Mouse (Mus musculus) right cerebral cortex, postnatal 10 days (tissue): ENCODE results near the gene Itprip.
A peak's percentile ranks its signal among the peaks of the same experiment; 100 is the strongest.

Experiments
- DNase-seq, 2 experiments: peaks; one replicate each; pipeline ENCODE4 v3.0.0; 2021; ENCODE audit warnings: low spot score in 2 of 2

The Itprip gene

DNA sequence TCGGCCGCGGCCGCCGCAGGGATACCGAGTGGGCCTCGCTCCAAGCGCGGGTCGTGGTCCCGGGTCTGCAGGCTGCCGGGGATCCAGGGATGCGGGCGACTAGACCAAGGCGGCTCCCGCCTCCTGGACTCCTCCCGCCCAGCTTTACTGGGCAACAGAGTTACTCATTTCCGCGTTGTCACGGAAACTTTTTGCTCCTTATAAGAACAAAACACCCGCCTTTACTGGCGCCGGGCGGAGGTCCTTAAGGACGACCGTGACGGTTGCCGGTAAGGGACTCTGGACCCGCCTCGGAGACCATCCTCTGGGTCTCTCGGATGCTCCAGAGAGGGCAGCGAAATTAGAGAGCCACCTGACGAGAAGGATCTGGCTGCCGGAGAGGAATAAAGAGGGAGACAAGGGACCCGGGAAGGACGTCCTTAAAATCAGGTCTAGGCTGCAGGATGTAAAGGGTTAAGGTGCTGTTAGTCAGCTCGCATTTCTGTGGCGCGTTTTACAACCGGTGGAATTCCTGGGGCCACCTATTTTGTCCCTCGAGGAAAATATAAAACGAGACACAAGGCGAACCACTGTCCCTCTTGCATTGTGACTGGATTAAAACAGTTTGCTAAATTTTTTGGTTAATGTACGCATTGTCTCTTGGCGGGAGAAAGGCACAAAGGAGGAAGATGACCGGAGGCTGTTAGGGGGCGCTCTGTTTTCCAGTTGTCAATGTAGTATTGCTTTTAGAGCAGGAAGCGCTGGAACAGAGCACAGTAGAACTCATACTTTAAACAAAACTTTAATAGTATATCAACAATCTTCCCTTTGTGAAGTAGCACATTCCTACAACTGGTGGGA lies at the start of gene Itprip, which contains the start of gene Cfap43:
Itprip (minus strand) TSS at position 174 of the 840 bp plus-strand sequence.
Cfap43 (minus strand) TSS at position 162 of the 840 bp plus-strand sequence.
- peak; percentile 73 to 76 for DNase-seq

DNA sequence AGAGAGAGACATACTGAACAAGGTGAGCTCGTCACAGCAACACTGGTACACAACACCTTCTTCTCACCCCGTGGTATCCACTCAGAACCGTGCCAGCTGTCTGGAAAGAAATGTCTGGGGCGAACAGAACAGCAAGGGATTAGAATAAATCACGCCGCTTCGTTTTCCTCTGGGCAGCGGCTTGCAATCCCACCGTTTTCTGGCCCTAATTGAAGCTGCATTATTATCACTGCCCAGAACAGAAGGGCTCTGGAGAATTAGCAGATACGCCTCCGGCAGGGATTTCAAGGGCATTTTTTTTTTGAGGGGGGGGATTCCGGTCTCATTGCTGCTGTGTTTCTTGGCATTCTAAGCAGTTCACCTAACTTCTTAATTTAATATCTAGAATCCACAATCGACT lies 39.1 kb upstream of the Itprip start:
- DNase-seq: no peak

DNA sequence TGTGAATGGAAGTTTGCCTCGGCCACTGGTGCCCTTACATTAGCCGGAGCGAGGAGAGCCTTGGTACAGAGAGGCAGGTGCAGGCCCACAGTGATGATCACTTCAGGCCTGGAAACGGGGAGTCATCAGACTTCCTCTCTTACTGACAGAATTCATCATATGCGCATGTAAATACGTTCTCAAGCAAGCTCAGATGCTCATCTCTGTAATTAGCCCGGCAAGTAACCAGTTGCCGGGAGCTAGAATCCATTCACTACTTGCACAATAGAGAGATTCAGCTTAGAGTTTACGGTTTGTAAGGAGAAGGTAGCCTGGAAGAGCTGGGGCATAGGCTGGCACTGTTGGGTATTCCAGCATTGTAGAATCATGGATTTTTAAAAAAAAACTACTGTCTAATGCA lies 34.1 kb upstream of the Itprip start:
- DNase-seq: no peak

DNA sequence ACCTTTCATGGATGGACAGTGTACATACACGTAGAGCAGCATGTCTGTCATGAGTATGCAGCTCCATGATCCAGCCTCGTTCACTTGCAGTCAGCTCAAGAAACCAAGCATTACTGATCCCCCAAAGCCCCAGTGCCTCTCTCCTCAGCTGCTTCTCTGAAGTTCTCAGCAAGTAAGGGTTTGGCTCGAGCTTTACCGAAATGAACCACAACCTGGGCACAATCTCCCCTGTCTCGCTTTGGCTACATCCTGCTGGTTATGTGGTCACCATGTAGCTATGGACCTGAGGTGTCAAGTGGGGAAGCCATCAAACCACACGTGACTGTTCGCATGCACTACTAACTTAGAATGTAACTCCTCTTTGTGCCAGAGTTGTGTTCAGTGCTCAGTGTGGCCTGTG lies 31.8 kb upstream of the Itprip start:
- no peak for DNase-seq

DNA sequence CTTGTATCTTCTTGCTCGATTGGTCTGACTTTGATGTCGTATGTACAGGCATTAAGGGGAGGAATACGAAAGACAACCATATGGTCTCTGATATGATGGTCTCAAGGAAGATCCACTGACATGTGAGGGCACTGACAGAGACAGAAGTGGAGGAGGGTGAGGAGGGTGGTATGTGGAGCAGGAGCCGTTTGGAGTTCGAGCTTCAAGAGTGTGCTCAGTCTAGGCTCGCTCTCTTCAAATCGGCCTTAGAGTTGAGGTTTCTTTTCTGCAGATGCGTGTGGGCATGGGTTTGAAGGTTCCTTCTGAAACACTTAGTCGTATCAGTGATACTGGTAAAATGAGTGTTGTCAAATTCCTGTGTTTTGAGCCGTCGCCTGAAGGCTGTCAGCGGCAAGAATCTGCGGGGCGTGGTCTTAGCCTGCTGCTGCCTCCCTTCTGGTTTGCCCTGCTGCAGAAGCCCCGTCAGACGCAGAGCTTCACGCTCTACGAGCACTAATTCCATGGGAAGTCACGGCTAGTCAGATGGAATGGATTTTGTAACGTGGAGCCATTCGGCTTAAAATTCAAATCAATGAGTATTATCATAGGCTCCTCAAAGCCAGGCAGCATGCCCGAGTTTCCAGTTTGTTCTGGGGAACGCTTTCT lies 27.8 kb upstream of the Itprip start:
- DNase-seq: no peak

DNA sequence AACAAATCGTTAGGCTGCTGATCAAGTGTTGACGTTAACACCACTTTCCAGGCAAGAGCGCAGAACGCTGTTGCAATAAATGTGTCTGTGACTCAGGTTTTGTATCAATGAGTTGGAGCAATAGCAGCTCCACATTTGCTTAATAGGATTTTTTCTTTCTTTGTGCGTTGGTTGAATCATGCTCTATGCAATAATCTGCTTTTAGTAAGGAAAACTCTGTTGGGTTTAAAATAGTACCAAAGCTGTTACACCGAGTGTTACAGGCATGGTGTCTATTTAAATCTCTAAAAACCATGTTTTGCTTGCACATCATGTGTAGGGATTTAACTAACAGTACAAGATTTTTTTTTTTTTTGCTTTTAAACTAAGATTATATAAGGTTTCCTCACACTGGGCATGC lies 20.3 kb upstream of the Itprip start:
- no peak for DNase-seq

DNA sequence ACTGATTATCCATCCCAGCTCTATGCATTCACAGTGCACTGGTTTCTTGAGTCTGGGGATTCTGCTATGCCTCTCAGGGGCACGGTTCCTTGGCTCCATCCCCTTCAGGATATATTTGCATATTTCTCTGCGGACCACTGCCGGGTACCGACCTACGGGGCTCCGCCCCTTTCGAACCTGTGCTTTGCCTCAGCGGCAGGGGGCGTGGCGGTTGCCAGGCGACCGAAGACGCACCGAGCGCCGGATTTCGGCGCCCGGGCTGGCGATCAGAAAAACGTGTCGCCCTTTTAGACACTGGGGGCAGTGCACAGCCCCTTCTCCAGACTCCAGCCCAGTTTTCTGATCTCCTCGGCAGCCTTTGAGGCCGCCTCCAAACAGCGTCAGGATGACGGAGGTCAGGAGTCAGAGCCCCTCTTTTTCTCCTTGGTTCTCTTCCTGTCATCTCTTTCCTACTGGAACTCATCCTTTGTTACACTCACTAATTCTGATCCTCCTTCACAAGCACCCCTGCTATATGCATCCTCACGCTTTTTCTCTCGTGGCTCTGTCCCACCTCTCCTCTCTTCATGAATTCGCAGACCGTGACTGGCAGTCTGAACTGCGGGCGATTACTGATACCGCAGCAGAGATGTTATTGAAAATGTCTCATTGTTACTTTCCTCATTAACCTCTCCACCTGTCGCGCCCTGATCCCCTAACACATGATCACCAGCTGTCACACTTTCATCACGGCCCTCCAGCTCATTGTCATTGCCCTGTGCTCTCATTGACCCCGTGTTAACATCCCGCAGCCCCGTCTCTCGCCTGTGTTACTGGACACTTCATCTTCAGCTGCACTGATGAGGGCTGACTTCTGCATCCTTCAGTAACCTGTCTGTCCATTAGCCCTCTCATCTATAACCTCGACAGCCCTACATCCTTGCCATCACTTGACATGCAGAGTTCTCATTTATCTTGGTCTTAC lies 18.6 kb upstream of the Itprip start, which contains the start of gene Cfap58:
Cfap58 (plus strand) TSS at position 233 of the 964 bp plus-strand sequence.
- peak; percentile 71 to 73 for DNase-seq

DNA sequence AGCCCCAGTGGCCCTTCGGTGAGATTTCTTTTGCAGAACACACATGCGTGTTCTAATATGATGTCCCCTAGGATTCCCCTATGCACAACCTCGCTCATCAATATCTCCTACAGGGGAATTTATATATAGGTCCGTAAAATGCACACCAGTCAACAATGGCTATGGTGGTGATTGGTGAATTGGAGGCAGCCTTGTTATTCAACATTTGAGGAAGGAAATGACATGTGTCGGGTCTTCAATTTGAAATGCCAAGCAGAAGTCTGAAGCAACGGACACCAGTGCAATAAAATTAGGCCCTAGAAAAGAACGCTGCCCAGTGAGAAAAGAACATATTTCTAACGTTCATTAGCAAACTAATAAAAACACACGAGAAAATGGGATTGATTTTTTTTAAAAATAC lies 17.8 kb upstream of the Itprip start:
- no peak for DNase-seq

DNA sequence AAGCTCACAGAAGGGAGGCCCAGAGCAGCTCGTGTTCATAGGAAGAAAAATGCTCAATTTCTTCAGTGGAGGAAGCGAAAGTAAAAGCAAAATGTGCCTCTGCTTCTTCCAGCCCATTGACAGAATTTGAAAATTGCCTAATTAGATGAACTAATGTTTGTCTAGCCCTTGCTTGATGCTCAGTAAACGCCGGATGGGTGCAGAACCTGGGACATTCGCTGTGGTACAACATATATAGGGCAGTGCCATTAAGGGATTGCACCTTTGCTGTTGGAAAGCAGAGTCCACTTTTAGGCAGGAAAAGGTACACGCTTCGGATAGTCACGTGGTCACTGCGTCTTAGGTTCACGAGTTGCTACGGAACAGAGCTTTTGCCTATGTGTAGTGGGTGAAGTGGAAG lies 17.4 kb upstream of the Itprip start:
- DNase-seq: no peak

DNA sequence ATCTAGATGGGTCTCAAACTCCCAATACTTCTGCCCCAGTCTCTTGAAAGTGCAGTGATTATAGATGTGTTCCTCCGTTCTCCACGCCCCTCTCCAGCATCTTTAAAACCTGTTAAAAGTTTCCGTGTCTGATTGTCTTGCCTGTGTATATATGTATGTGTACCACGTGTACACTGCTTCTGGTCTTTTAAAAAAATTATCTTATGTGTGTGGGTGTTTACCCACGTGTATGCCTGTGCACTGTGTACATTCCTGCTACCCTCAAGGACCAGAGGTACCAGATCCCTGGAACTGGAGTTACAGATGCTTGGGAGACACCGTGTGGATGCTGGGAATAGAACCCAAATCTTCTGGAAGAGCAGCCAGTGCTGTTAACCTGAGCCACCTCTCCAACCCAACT lies 16.4 kb upstream of the Itprip start:
- DNase-seq: no peak

DNA sequence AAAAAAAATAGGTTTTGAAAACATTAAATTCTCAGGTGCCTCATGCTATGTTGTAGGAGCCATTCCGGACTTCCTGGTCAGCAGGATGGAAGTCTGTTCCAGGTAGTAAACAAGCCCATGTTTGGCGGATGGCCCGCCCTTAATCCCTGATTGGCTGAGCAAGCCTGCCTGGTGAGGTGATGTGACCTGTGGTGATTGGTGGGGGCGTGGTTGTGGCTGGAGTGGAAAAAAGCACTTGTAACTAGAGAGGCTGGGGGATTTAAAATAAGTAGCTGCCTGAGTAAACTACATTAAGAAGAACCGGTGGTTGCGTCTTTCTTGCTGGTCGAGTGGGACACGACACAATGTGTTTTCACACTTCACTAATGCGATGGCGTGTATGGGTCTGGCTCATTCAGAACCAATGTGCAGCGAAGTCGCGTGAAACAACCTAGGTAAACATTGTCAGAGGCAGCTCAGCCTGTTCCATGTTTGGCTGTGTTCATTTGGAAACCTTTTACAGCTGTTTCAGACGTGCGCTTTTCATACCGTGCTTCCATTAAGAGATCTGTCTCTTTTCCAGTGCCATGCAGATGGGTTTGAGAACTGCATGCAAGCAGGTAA lies 15.6 kb upstream of the Itprip start:
- DNase-seq: no peak

DNA sequence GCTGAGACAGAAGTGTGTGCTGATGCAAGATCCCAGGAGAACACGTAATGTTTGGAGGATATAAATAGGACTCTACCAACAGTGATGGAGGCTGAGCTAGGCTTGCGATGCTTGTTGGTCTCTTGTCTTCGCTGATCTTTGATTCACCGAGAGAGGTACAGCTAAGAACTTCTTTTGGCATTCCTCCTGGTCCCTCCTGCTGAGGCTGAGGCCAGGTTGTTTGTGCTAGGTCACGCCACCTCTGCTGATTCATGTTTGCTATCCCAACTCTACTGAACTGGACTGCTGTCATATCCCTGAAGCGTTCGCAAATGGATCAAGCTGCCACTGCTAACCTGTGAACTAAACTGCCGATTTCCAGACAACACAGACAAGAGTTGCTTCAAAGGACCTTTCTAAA lies 15.0 kb upstream of the Itprip start:
- DNase-seq: no peak

DNA sequence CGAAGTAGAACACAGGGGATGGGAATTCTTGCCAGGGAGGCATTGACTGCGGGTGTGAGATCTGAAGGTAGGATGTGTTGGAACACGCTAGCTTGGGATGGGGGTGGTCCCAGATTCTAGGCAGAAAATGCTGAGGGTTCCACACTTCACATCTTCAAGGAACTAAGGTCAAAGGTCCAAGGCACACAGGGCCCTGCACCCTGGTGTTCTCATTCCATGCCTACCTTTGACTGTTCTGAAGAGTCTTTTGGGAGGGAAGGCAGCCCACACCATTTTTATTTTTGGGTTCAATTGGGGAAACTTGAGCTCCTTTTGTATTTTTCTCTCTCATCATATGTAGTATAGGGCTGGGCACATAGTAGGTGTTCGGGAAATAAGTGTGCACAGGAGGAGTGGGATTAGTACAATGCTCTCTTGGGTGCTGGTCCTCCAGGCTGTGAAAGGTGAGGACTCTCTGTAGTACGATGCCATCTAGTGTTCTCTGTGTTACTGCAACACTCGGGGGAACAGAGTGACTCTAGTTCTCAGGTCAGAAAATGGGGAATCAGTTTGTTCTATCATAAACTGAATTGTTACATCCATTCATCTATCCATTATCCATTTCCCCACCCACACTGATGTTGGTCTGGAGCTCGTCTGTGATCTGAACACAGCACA lies 13.0 kb upstream of the Itprip start:
- DNase-seq: no peak

DNA sequence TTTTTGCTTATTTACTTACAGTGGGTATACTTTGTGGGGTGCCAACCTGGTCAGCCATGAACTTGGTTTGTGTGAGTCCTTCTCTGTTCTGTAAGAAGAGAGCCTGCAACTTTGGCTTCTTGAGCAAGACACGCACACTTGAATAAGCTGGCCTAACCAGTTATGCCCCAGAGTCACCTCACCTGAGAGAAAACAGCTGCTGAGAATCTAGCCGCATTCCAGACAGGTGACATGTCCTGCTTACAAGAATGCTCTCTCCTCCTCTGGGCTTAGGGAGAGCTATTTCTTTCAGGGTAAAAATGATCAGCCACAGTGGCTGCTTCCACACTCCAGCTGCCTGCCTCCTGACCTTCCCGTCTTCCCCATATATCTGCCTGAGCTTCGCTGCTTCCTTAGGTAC lies 9.9 kb upstream of the Itprip start:
- no peak for DNase-seq

DNA sequence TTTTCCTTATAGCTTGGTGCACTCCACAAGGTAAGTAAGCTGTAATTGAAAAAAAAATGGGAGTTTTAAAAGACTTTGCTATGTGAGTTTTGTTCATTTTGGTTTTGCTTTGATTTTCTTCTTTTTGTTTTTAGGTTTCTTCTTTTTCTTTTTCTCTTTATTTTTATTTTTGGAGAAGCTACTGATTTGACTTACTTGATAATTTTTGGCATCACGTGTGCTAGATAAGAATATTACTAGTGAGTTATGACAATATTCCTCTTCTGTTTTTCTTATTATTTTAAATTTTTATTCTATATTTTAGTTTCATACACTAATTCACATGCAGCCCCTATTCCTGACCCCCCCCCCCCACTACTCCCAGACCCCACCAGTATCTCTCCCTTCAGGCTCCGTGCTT lies 7.9 kb upstream of the Itprip start:
- DNase-seq: no peak

DNA sequence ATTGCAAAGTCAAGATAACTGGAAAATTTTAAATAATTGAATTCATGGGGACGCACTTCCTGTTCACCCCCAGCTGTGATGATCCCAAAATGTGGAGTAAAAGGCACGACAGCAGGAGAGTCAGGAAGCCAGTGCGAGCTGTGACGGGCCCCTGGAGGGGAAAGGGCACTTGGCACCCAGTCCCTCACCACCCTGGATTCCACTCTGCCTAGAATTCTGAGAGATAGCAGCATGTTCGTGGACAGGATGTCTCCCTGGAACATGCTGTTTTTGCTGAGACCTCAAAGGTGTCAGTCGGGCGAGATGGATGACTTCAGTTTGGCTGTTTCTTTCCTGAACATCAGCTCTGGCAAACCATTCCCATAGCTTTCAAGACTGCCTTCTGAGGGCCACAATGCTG lies 6.7 kb upstream of the Itprip start:
- DNase-seq: no peak

DNA sequence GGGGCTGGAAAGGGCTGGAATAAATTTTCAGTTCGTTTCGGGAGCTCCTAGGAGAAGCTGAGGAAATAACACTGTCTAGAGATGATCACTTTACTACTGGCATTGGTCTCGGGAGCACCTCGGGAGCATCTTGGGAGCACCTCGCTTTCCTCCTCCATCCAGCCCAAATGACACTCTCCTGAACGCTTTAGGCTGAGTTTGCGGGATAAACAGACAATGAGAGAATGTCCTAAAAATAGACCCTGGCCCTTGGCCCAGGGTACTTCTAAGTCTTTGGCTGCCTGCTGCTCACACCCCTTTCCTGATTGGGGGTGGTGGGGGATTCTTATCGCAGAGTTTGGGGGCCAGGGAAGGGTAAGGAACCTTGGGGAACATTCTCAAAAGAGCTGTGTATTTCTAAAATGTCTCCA lies 872 bp upstream of the Itprip start:
- DNase-seq: no peak

DNA sequence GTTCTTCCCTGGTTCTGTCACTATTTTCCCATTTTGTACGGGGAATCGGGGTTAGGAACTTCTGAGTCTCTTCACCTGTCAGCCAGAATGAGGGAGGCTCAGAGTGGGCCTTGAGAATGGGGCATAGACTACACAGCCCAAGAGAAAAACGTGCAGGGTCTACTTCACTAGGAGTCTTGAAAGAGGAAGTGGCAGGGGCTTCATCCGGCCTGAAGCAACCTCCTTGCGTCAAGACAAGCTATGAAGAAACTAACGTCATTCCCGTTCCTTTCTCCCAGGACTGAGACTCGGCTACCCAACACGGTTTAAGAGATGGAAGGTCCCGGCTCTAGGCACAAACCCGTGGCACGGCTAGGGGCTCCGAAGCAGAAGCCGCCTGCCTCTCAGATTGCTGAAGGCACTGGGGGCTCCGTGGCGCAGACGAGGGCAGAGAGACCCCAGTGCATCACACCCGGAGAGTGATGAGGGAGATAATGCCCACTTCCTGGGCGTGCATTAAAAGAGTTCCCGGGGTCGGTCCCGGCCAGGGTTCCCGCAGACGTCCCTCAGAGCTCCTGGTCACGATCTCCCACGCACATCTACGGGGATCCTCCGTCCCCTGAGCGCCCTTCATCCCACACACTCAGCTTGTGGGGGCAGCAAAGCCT lies 521 bp downstream of the Itprip start:
- no peak for DNase-seq

DNA sequence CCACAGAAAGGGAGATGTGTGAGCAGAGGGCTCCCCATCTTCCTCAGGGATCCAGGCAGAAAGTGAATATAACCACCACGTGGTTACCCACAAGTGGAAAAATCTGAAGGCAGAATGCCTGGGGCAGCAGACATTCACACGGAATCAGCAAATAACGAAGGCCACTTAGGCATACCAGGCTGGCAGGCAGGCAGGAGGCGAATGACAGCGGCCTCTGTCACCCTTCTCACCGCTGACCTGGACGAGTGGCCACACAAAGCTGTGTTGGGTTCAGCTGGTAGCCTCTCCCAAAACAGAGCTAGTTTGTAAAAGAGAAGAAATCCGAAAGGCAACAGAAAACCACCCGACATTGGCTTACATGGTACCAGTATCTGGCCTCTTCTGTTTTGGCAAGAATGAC lies 1.1 kb downstream of the Itprip start:
- no peak for DNase-seq

DNA sequence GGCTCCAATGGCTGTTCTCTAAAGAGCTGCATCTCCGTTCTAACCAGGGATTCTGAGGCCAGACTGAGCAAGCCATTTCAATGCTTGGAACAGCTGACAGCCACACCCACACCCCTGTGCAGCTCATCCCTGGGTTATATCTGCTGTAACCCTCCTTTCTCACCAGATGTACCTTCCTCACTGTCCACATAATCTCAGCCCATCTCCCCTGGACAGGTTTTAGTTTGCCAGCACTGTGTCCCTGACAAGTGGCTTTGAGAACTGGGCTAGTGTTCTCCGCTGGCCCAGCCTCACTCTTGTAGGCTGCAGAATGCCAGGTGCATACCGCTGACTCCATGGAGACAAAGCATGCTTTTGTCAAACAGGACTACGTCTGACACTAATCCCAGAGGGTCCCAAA lies 1.7 kb downstream of the Itprip start:
- DNase-seq: no peak

DNA sequence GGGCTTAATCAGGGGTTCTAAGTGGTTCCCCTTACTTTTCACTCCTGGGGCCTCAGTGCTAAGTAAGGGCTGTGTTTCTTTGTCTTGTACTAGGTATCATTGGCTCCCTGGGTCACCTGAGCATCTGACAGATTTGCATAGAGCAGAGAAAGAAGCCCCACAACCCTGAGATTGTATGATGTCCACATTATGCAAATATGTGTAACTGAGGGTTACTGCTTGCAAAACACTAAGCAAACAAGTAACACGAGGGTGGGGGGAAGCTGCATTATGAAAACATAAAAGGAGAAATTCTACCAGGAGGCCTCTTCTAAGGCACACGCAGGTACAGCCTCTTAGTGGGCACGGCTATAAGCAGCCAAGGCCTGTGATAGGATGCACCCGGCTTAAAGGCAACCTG lies 3.8 kb downstream of the Itprip start:
- no peak for DNase-seq
